Mouse (Mus musculus) olfactory bulb, adult 2 months (tissue): ENCODE measurements around the gene Fam172a.

Source experiments
- CTCF ChIP-seq: fragments of 200-500 bp; IDR thresholded peaks from 2 replicates; pipeline ENCODE4 v1.5.1; 2012; ENCODE audit warnings: low read depth, mild to moderate bottlenecking, low read length, moderate library complexity; ENCODE audit not compliant: insufficient read depth
- POLR2A ChIP-seq: fragments of 200-500 bp; IDR thresholded peaks from 2 replicates; pipeline ENCODE4 v1.6.1; 2012; ENCODE audit warnings: mild to moderate bottlenecking, low read depth, low read length, moderate library complexity; ENCODE audit not compliant: insufficient read depth

- TF ChIP-seq CTCF: no peak
- TF ChIP-seq POLR2A: no peak
These were observed 15.7 kb downstream of the Fam172a start for GRCm38 (mm10) chr13:77717499-77717898.
